Mouse (Mus musculus) heart, postnatal 0 days (tissue): ENCODE data around the gene Dgat2. TPM values are rescaled to one million over a fixed set of nuclear protein-coding genes. Genes with fewer than 3 reads are reported as not detected.

Experiments
- ATAC-seq: fragments of 200-750 bp; cut with Nextera tagmentation; 2 replicates; pipeline ENCODE4 v1.8.0; 2017; ENCODE audit warnings: low read depth, moderate number of reproducible peaks, moderate library complexity; ENCODE audit not compliant: insufficient read depth
- DNase-seq: peaks from one replicate; pipeline ENCODE4 v3.0.0-alpha.2; 2016; ENCODE audit warnings: low spot score
- H3K27ac ChIP-seq: fragments of 300-500 bp; sonication (generic); 2 replicates; pipeline ENCODE4 v1.5.1; 2014; ENCODE audit warnings: low read depth, mild to moderate bottlenecking
- H3K27me3 ChIP-seq: fragments of 300-500 bp; sonication (generic); 2 replicates; pipeline ENCODE4 v1.6.1; 2014; ENCODE audit warnings: low read length, mixed read lengths; ENCODE audit not compliant: control insufficient read depth, insufficient read depth
- H3K36me3 ChIP-seq: fragments of 300-500 bp; sonication (generic); replicated peaks from 2 replicates; pipeline ENCODE4 v1.6.1; 2014; ENCODE audit warnings: low read length, mixed read lengths; ENCODE audit not compliant: control insufficient read depth, insufficient read depth
- H3K4me1 ChIP-seq: fragments of 300-500 bp; sonication (generic); 2 replicates; pipeline ENCODE4 v1.6.1; 2014; ENCODE audit warnings: antibody characterized with exemption; ENCODE audit not compliant: control insufficient read depth, insufficient read depth
- H3K4me2 ChIP-seq: fragments of 300-500 bp; sonication (generic); 2 replicates; pipeline ENCODE4 v1.6.1; 2014; ENCODE audit warnings: low read depth, mild to moderate bottlenecking, low read length, moderate library complexity
- H3K4me3 ChIP-seq: fragments of 300-500 bp; sonication (generic); 2 replicates; pipeline ENCODE4 v1.5.1; 2014; ENCODE audit warnings: low read depth, low read length
- H3K9ac ChIP-seq: fragments of 300-500 bp; sonication (generic); replicated peaks from 2 replicates; pipeline ENCODE4 v1.6.1; 2014; ENCODE audit warnings: low read depth, low read length, mixed read lengths
- H3K9me3 ChIP-seq: fragments of 300-500 bp; sonication (generic); replicated peaks from 2 replicates; pipeline ENCODE4 v1.6.1; 2016; ENCODE audit warnings: low read length; ENCODE audit not compliant: control insufficient read depth
- CTCF ChIP-seq: IDR thresholded peaks from 2 replicates; pipeline ENCODE4 v1.5.1; 2016; ENCODE audit warnings: antibody characterized with exemption, control low read depth, low read depth
- EP300 ChIP-seq: IDR thresholded peaks from 2 replicates; pipeline ENCODE4 v1.6.1; 2016; ENCODE audit warnings: antibody characterized with exemption, low read depth
- WGBS: fragments of 180-500 bp; shearing (Covaris S2); extraction: QIAGEN DNeasy Blood & Tissue Kit; methylation state at CpG from one replicate; pipeline ENCODE4 v1.1.7; 2014; 5-methylcytosine and 5-hydroxymethylcytosine counted together
- polyA plus RNA-seq: library from polyadenylated mRNA; unstranded; fragments of >200 nt; fragmentation: Nextera tagmentation; extraction: Ambion mirVana; gene quantifications from 2 replicates; pipeline ENCODE4 v1.2.1, GENCODE M21; 2015
- total RNA-seq: library from RNA; depleted of rRNA; stranded (reverse); fragments of >200 nt; gene quantifications from 2 replicates; pipeline ENCODE4 v1.2.3, GENCODE M21; 2014; ENCODE audit warnings: low replicate concordance

Dgat2 gene
- total and polyA plus RNA-seq, 2 experiments from 2014 or later: 114 to 115 TPM

- TF ChIP-seq CTCF (no peak), EP300 (no peak)
- Histone ChIP-seq H3K4me3 (no peak overlapping the region), H3K9ac (no peak overlapping the region), H3K27me3 (no peaks in the 10 kb centered on the region), H3K4me2 (no peak overlapping the region), H3K27ac (no peak overlapping the region), H3K36me3 (no peaks in the 10 kb centered on the region), H3K9me3 (no peaks in the 10 kb centered on the region), H3K4me1 (peaks cover 6% of the 10 kb centered on the region; the same call in 1 of the 2 replicates)
- 53% methylated on average over 11 of the region's 11 CpGs for WGBS
- DNase-seq (no peak), ATAC-seq (no peak)
These were observed 37.9 kb downstream of the Dgat2 start for GRCm38 (mm10) chr7:99144616-99145015.

- ATAC-seq (no peak), DNase-seq (no peak)
- Histone ChIP-seq H3K36me3 (no peaks in the 10 kb centered on the region), H3K9me3 (no peaks in the 10 kb centered on the region), H3K27me3 (no peaks in the 10 kb centered on the region), H3K27ac (no peak overlapping the region), H3K4me2 (no peak overlapping the region), H3K4me3 (no peak overlapping the region), H3K4me1 (peaks cover 15% of the 10 kb centered on the region), H3K9ac (no peak overlapping the region)
- TF ChIP-seq EP300 (no peak), CTCF (no peak)
- 60% methylated on average over 3 of the region's 3 CpGs for WGBS
These were observed 39.3 kb downstream of the Dgat2 start for GRCm38 (mm10) chr7:99143244-99143643.

GRCm38 (mm10) chr7:99141919-99142606 lies 40.5 kb downstream of the Dgat2 start:
- Histone ChIP-seq H3K27ac (0 out of 2 replicates have a peak overlapping the region, but pooled peaks have one; percentile 52), H3K4me2 (peak overlapping the region; percentile 80), H3K9ac (no peak overlapping the region), H3K4me1 (peaks cover 15% of the 10 kb centered on the region), H3K4me3 (peak overlapping the region; percentile 100), H3K36me3 (no peaks in the 10 kb centered on the region), H3K9me3 (no peaks in the 10 kb centered on the region), H3K27me3 (no peaks in the 10 kb centered on the region)
- no peak for TF ChIP-seq CTCF
- TF ChIP-seq EP300: no peak
- 37% methylated on average over 12 of the region's 12 CpGs for WGBS
- no peak for DNase-seq
- ATAC-seq: no peak

GRCm38 (mm10) chr7:99140984-99141918 lies 41.3 kb downstream of the Dgat2 start, which contains the start of gene Uvrag:
Gene Uvrag, minus strand, starts transcription at chr7:99141141.
- H3K9me3 ChIP-seq: no peaks in the 10 kb centered on the region
- TF ChIP-seq CTCF (no peak), EP300 (no peak; the same call in 1 of the 2 replicates)
- 1% methylated on average over 51 of the region's 51 CpGs for WGBS
- H3K27me3 ChIP-seq: no peaks in the 10 kb centered on the region
- H3K4me3 ChIP-seq: peak within 1 kb of the TSS; percentile 100
- H3K4me2 ChIP-seq: peak within 1 kb of the TSS; percentile 80
- peak; percentile 100 for DNase-seq
- peak within 1 kb of the TSS; percentile 95 for H3K9ac ChIP-seq
- peak; percentile 96 for ATAC-seq
- peak within 1 kb of the TSS; percentile 98 for H3K27ac ChIP-seq
- H3K36me3 ChIP-seq: no peaks in the 10 kb centered on the region
- H3K4me1 ChIP-seq: peaks cover 15% of the 10 kb centered on the region

GRCm38 (mm10) chr7:99140511-99140910 lies 42.0 kb downstream of the Dgat2 start:
- 0% methylated on average over 34 of the region's 39 CpGs for WGBS
- no peaks in the 10 kb centered on the region for H3K9me3 ChIP-seq
- peak; percentile 1 for ATAC-seq
- H3K36me3 ChIP-seq: no peaks in the 10 kb centered on the region
- H3K27me3 ChIP-seq: no peaks in the 10 kb centered on the region
- H3K4me3 ChIP-seq: peak overlapping the region; percentile 100
- peaks cover 15% of the 10 kb centered on the region for H3K4me1 ChIP-seq
- no peak for DNase-seq
- TF ChIP-seq CTCF: no peak
- TF ChIP-seq EP300: no peak
- peak overlapping the region; percentile 98 for H3K27ac ChIP-seq
- peak overlapping the region; percentile 80 for H3K4me2 ChIP-seq
- H3K9ac ChIP-seq: peak overlapping the region; percentile 95
